Mouse (Mus musculus) C2C12 (cell line): ENCODE results near the gene Susd3. TPM values are rescaled to one million over a fixed set of nuclear protein-coding genes. Genes with fewer than 3 reads are reported as not detected.

Experiments
- H3K27me3 ChIP-seq: one replicate; pipeline ENCODE4 v1.6.1; 2011; ENCODE audit not compliant: control insufficient read depth, insufficient read depth, insufficient read length
- H3K36me3 ChIP-seq: one replicate; pipeline ENCODE4 v1.6.1; 2011; ENCODE audit not compliant: control insufficient read depth, insufficient read depth
- H3K4me3 ChIP-seq: one replicate; pipeline ENCODE4 v1.5.1; 2011; ENCODE audit warnings: mild to moderate bottlenecking, control low read depth; ENCODE audit not compliant: poor library complexity, insufficient read depth, severe bottlenecking
- H3K79me2 ChIP-seq: one replicate; pipeline ENCODE4 v1.6.1; 2011; ENCODE audit not compliant: control insufficient read depth, insufficient read depth
- H3K79me3 ChIP-seq: one replicate; pipeline ENCODE4 v1.6.1; 2011; ENCODE audit warnings: low read depth, control low read depth
- H3ac ChIP-seq: one replicate; pipeline ENCODE3; 2011; ENCODE audit warnings: low read depth; ENCODE audit not compliant: control insufficient read depth, insufficient read length
- CEBPB ChIP-seq: IDR thresholded peaks from one replicate; pipeline ENCODE4 v1.6.1; 2011; ENCODE audit warnings: low read depth, mild to moderate bottlenecking, control low read depth, moderate library complexity
- CTCF ChIP-seq: IDR thresholded peaks from one replicate; pipeline ENCODE4 v1.5.1; 2011; ENCODE audit not compliant: control insufficient read depth, insufficient read depth, insufficient read length
- FOSL1 ChIP-seq: IDR thresholded peaks from one replicate; pipeline ENCODE4 v1.8.0; 2011; ENCODE audit warnings: mild to moderate bottlenecking, low read length; ENCODE audit not compliant: poor library complexity, insufficient read depth, severe bottlenecking
- MAX ChIP-seq: IDR thresholded peaks from one replicate; pipeline ENCODE4 v1.6.1; 2011; ENCODE audit warnings: mild to moderate bottlenecking, control low read depth
- MYOD1 ChIP-seq: IDR thresholded peaks from one replicate; pipeline ENCODE4 v1.6.1; 2011; ENCODE audit warnings: low read depth; ENCODE audit not compliant: control insufficient read depth, insufficient read length
- MYOG ChIP-seq: IDR thresholded peaks from one replicate; pipeline ENCODE4 v1.6.1; 2011; ENCODE audit not compliant: control insufficient read depth, insufficient read length; ENCODE audit errors: extremely low read depth
- USF1 ChIP-seq: IDR thresholded peaks from one replicate; pipeline ENCODE4 v1.6.1; 2011; ENCODE audit warnings: low read depth, mild to moderate bottlenecking, control low read depth, moderate library complexity
- polyA plus RNA-seq: library from polyadenylated mRNA; unstranded; fragments of >200 nt; fragmentation: generic; extraction: Trizol; gene quantifications from one replicate; pipeline ENCODE4 v1.2.1, GENCODE M21; 2012; ENCODE audit warnings: missing spikeins

The Susd3 gene
- polyA plus RNA-seq, 1 experiment = 0.25 TPM

- Histone ChIP-seq H3ac (no peak overlapping the region), H3K79me2 (no peaks in the 10 kb centered on the region), H3K36me3 (no peaks in the 10 kb centered on the region), H3K79me3 (no peaks in the 10 kb centered on the region), H3K4me3 (no peak overlapping the region), H3K27me3 (no peaks in the 10 kb centered on the region)
- TF ChIP-seq CTCF = no peak
- TF ChIP-seq MYOD1 = no peak
- no peak for TF ChIP-seq MAX
- no peak for TF ChIP-seq CEBPB
- TF ChIP-seq FOSL1 = no peak
- TF ChIP-seq USF1 = no peak
- no peak for TF ChIP-seq MYOG
Measured at GRCm38 (mm10) chr13:49233792-49234572, 14.5 kb downstream of the Susd3 start.

GRCm38 (mm10) chr13:49225633-49226032, 22.9 kb downstream of the Susd3 start:
- H3K79me2 ChIP-seq = no peaks in the 10 kb centered on the region
- H3K27me3 ChIP-seq = no peaks in the 10 kb centered on the region
- H3ac ChIP-seq = no peak overlapping the region
- no peaks in the 10 kb centered on the region for H3K36me3 ChIP-seq
- TF ChIP-seq USF1 (no peak), FOSL1 (no peak), MYOG (no peak), MYOD1 (no peak), MAX (no peak), CEBPB (no peak), CTCF (no peak)
- no peak overlapping the region for H3K4me3 ChIP-seq
- H3K79me3 ChIP-seq = no peaks in the 10 kb centered on the region

GRCm38 (mm10) chr13:49225159-49225558, 23.3 kb downstream of the Susd3 start:
- no peaks in the 10 kb centered on the region for H3K79me2 ChIP-seq
- no peaks in the 10 kb centered on the region for H3K36me3 ChIP-seq
- TF ChIP-seq FOSL1 = no peak
- TF ChIP-seq CTCF = no peak
- no peak for TF ChIP-seq USF1
- TF ChIP-seq MYOD1 = no peak
- TF ChIP-seq MYOG = no peak
- no peak for TF ChIP-seq CEBPB
- TF ChIP-seq MAX = no peak

GRCm38 (mm10) chr13:49224729-49225128, 23.8 kb downstream of the Susd3 start:
- no peak overlapping the region for H3ac ChIP-seq

More at GRCm38 (mm10) chr13:49225159-49225558, 23.3 kb downstream of the Susd3 start:
- no peak overlapping the region for H3ac ChIP-seq
- no peaks in the 10 kb centered on the region for H3K79me3 ChIP-seq
- H3K27me3 ChIP-seq = no peaks in the 10 kb centered on the region
- H3K4me3 ChIP-seq = no peak overlapping the region

GRCm38 (mm10) chr13:49224314-49224713, 24.2 kb downstream of the Susd3 start:
- TF ChIP-seq USF1 (no peak), MYOG (no peak), MAX (no peak), CEBPB (no peak), MYOD1 (no peak), CTCF (no peak), FOSL1 (no peak)

More at GRCm38 (mm10) chr13:49224729-49225128, 23.8 kb downstream of the Susd3 start:
- no peaks in the 10 kb centered on the region for H3K79me2 ChIP-seq
- H3K79me3 ChIP-seq = no peaks in the 10 kb centered on the region
- no peaks in the 10 kb centered on the region for H3K27me3 ChIP-seq
- TF ChIP-seq MYOD1 = no peak
- H3K4me3 ChIP-seq = no peak overlapping the region
- no peaks in the 10 kb centered on the region for H3K36me3 ChIP-seq

GRCm38 (mm10) chr13:49220912-49221311, 27.6 kb downstream of the Susd3 start:
- no peak for TF ChIP-seq FOSL1
- TF ChIP-seq MYOG = no peak
- no peak for TF ChIP-seq CEBPB
- no peak for TF ChIP-seq USF1
- TF ChIP-seq CTCF = no peak
- no peak for TF ChIP-seq MYOD1
- no peak for TF ChIP-seq MAX
- Histone ChIP-seq H3K36me3 (no peaks in the 10 kb centered on the region), H3ac (no peak overlapping the region), H3K27me3 (no peaks in the 10 kb centered on the region), H3K79me3 (no peaks in the 10 kb centered on the region), H3K79me2 (no peaks in the 10 kb centered on the region), H3K4me3 (no peak overlapping the region)

More at GRCm38 (mm10) chr13:49224314-49224713, 24.2 kb downstream of the Susd3 start:
- no peak overlapping the region for H3ac ChIP-seq
- no peaks in the 10 kb centered on the region for H3K79me2 ChIP-seq
- no peaks in the 10 kb centered on the region for H3K27me3 ChIP-seq
- H3K4me3 ChIP-seq = no peak overlapping the region
- no peaks in the 10 kb centered on the region for H3K79me3 ChIP-seq
- no peaks in the 10 kb centered on the region for H3K36me3 ChIP-seq
